Mouse (Mus musculus): ENCODE measurements at regions not wholly inside any gene's neighbourhood (a gene's known extent, or its start where the extent isn't known, plus 50 kb on each side); places are given as distances from the start of the nearest gene placed in this dataset.

DNA sequence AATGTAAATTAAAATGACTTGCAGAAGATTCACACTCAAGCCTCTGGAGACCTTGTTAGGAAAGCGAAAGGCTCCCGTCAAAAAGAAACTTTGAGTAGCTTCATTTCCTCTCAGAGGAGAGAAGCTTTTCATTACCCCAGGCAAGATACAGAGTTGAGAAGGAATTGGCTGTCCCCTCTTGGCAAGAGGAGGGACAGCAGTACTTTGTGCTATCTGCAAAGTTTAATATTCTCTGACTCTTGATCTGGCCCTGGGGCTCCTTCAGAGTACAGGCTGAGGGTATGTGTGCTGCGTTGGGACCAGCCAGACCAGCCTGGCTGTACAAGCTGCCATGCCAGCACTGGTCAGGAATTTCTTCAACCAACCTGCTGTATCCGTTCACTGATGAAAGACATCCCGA lies 525.4 kb downstream of the Amy2a5 start:
- no peak overlapping the region for H3K9ac ChIP-seq
- WGBS = 81% methylated on average over 5 of the region's 5 CpGs
- no peak overlapping the region for H3K27ac ChIP-seq
- H3K27me3 ChIP-seq (ENCODE audit: control insufficient read depth, insufficient read depth, low read length) = no peaks in the 10 kb centered on the region
- ATAC-seq (ENCODE audit: low FRiP score) (0 out of 2 replicates have a peak, but pooled peaks have one; percentile 31), DNase-seq (ENCODE audit: low spot score) (no peak)
- no peak overlapping the region for H3K4me3 ChIP-seq (replicated peaks; ENCODE audit: low read length)
- no peak overlapping the region for H3K4me2 ChIP-seq (replicated peaks)
- H3K9me3 ChIP-seq (ENCODE audit: control insufficient read depth, low read length) = no peaks in the 10 kb centered on the region
- no peaks in the 10 kb centered on the region for H3K36me3 ChIP-seq (replicated peaks; ENCODE audit: control insufficient read depth, insufficient read depth)
- H3K4me1 ChIP-seq (replicated peaks; ENCODE audit: control insufficient read depth, insufficient read depth, low read length) = no peaks in the 10 kb centered on the region

DNA sequence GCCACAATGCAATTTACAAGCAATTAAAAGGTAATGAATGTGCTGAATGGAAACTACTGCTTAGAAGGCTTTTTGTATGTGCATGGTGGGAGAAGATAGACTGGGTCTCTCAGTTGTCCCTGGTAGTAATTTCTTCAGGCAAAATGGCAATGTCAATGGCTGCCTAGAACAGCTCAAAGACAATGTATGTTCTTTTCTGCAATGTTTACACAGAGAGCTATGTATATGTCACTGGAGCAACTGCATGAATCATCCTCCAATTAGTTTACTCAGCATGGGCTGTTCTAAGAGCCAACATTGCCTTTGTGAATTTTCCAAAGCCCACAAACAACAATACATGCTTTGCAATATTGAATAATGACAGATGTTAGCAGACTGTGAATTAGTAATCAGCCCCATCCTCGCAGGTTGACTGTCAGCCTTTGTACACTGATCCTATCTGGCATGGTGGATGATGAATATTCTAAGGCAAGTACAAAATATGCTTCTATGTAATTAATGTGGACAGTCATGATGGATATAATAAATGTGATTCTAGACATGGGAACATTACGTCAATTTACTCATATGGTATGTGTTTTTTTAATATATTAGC lies 559.0 kb downstream of the Amy2a5 start:
- ATAC-seq (ENCODE audit: low FRiP score) (0 out of 2 replicates have a peak, but pooled peaks have one; percentile 51), DNase-seq (ENCODE audit: low spot score) (no peak)
- Histone ChIP-seq H3K4me1 (replicated peaks; ENCODE audit: control insufficient read depth, insufficient read depth, low read length) (no peaks in the 10 kb centered on the region), H3K9me3 (ENCODE audit: control insufficient read depth, low read length) (no peaks in the 10 kb centered on the region), H3K9ac (no peak overlapping the region), H3K4me3 (replicated peaks; ENCODE audit: low read length) (no peak overlapping the region), H3K27ac (no peak overlapping the region), H3K36me3 (replicated peaks; ENCODE audit: control insufficient read depth, insufficient read depth) (no peaks in the 10 kb centered on the region), H3K27me3 (ENCODE audit: control insufficient read depth, insufficient read depth, low read length) (no peaks in the 10 kb centered on the region), H3K4me2 (replicated peaks) (no peak overlapping the region)
- 45% methylated on average over 2 of the region's 2 CpGs for WGBS

DNA sequence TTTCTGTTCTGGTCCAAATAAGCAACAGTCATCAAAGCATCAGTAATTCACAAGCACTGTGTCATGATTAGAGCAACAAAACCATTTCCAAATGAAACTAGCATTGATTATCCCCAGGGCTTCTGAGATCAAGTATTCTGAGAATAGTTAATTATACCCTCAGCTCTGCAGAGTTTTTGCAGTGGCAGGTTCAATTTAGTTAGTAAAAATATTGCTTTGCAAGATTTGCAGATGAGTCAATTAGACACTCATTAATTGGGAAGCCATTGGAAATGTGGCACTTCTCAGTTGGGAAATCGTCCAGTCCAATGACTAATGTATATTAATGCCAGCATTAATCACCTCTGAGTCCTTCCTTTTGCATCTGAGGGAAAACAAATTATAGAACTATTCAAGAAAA lies 570.5 kb downstream of the Amy2a5 start:
- Histone ChIP-seq H3K27ac (no peak overlapping the region), H3K4me1 (replicated peaks; ENCODE audit: control insufficient read depth, insufficient read depth, low read length) (no peaks in the 10 kb centered on the region), H3K4me3 (replicated peaks; ENCODE audit: low read length) (no peak overlapping the region), H3K9ac (no peak overlapping the region), H3K36me3 (replicated peaks; ENCODE audit: control insufficient read depth, insufficient read depth) (no peaks in the 10 kb centered on the region), H3K4me2 (replicated peaks) (no peak overlapping the region), H3K9me3 (ENCODE audit: control insufficient read depth, low read length) (no peaks in the 10 kb centered on the region), H3K27me3 (ENCODE audit: control insufficient read depth, insufficient read depth, low read length) (no peaks in the 10 kb centered on the region)
- WGBS = 34% methylated on average over 1 of the region's 1 CpGs
- ATAC-seq (ENCODE audit: low FRiP score) = peak; percentile 43; the same call in 1 of the 2 replicates
- no peak for DNase-seq (ENCODE audit: low spot score)

DNA sequence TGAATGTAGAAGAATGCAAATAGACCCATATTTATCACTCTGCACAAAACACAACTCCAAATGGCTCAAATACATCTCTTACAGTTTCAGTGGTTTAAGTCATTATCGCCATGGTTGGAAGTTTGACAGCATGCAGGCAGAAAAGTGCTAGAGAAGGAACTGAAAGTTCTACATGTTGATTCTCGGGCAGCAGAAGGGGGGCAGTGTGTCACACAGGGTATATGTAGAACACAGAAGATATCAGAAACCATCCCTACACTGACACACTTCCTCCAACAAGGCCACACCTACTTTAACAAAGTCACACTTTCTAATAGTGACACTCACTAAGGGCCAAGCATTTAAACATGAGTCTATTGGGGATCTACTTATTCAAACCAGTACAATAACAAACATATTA lies 620.1 kb downstream of the Amy2a5 start:
- Histone ChIP-seq H3K36me3 (replicated peaks; ENCODE audit: control insufficient read depth, insufficient read depth) (no peaks in the 10 kb centered on the region), H3K4me2 (replicated peaks) (no peak overlapping the region), H3K27me3 (ENCODE audit: control insufficient read depth, insufficient read depth, low read length) (no peaks in the 10 kb centered on the region), H3K4me1 (replicated peaks; ENCODE audit: control insufficient read depth, insufficient read depth, low read length) (no peaks in the 10 kb centered on the region), H3K4me3 (replicated peaks; ENCODE audit: low read length) (no peak overlapping the region), H3K9ac (no peak overlapping the region), H3K9me3 (ENCODE audit: control insufficient read depth, low read length) (no peaks in the 10 kb centered on the region), H3K27ac (no peak overlapping the region)
- WGBS = 88% methylated on average over 2 of the region's 2 CpGs
- ATAC-seq (ENCODE audit: low FRiP score) (no peak), DNase-seq (ENCODE audit: low spot score) (no peak)

DNA sequence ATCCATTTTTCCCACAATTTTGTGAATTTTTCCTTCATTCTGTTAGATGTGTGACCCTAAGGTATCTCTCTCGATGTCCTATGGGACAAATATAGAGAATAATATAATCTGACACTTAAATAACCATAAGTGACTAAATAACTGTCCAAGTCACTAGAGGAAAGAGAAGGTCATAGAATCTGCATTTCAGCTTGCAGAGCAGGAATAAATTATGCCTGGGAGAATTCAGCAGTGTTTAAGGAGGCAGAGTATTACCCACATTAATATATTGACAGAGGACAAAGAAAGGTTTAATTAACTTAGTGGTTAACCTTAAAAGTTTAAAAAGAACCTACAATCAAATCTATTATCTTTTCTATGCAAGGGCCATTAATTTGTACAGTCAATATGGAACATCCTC lies 655.2 kb downstream of the Amy2a5 start:
- WGBS = 62% methylated on average over 1 of the region's 1 CpGs
- H3K27me3 ChIP-seq (ENCODE audit: control insufficient read depth, insufficient read depth, low read length) = no peaks in the 10 kb centered on the region
- H3K4me3 ChIP-seq (replicated peaks; ENCODE audit: low read length) = no peak overlapping the region
- no peaks in the 10 kb centered on the region for H3K36me3 ChIP-seq (replicated peaks; ENCODE audit: control insufficient read depth, insufficient read depth)
- no peak overlapping the region for H3K27ac ChIP-seq
- H3K4me2 ChIP-seq (replicated peaks) = no peak overlapping the region
- no peak overlapping the region for H3K9ac ChIP-seq
- H3K4me1 ChIP-seq (replicated peaks; ENCODE audit: control insufficient read depth, insufficient read depth, low read length) = no peaks in the 10 kb centered on the region
- H3K9me3 ChIP-seq (ENCODE audit: control insufficient read depth, low read length) = no peaks in the 10 kb centered on the region
- ATAC-seq (ENCODE audit: low FRiP score) (no peak), DNase-seq (ENCODE audit: low spot score) (no peak)

DNA sequence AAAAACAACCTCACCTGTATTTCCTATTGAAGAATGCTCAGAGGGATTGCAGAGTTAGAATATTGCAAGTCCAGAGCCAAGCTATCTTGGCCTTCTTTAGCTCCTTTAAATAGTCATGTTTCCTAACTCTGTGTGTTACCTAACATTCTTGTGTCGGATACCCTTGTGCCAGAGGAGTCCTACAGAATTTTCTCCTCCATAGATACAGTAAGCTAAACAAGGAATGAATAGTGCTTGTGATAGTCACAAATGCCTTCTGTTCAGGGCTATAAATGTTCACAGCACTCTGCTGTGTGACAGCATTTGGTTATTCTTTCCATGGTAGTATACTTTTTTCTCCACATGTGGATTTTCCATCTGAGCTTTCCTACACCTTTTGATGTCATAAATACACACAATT lies 676.3 kb downstream of the Amy2a5 start:
- 98% methylated on average over 1 of the region's 1 CpGs for WGBS
- no peak overlapping the region for H3K27ac ChIP-seq
- H3K4me3 ChIP-seq (replicated peaks; ENCODE audit: low read length) = no peak overlapping the region
- no peak overlapping the region for H3K4me2 ChIP-seq (replicated peaks)
- ATAC-seq (ENCODE audit: low FRiP score) = no peak
- no peaks in the 10 kb centered on the region for H3K9me3 ChIP-seq (ENCODE audit: control insufficient read depth, low read length)
- no peaks in the 10 kb centered on the region for H3K27me3 ChIP-seq (ENCODE audit: control insufficient read depth, insufficient read depth, low read length)
- no peaks in the 10 kb centered on the region for H3K36me3 ChIP-seq (replicated peaks; ENCODE audit: control insufficient read depth, insufficient read depth)
- H3K9ac ChIP-seq = no peak overlapping the region
- DNase-seq (ENCODE audit: low spot score) = no peak
- no peaks in the 10 kb centered on the region for H3K4me1 ChIP-seq (replicated peaks; ENCODE audit: control insufficient read depth, insufficient read depth, low read length)

All from hindbrain, embryonic 14.5 days (tissue).